Mouse (Mus musculus) megakaryocyte-erythroid progenitor cell, adult 5-6 weeks (primary cell): Measurements from ENCODE around the gene Rnf220. TPM values are rescaled to one million over a fixed set of nuclear protein-coding genes. Genes with fewer than 3 reads are reported as not detected.

Experiments used
- ATAC-seq: replicated peaks from 2 replicates; pipeline ENCODE4 v1.8.0; 2016; ENCODE audit warnings: mild to moderate bottlenecking, inconsistent platforms; ENCODE audit not compliant: severe bottlenecking, poor library complexity, low FRiP score, low TSS enrichment
- total RNA-seq, 2 experiments: library from RNA; stranded (forward) in 1 of 2; stranded (reverse) in 1 of 2; fragments of 200-1000, 215-1000 nt in 1 of 2; fragments of >200 nt in 1 of 2; fragmentation: Nextera tagmentation in 1 of 2; gene quantifications; 2 replicates each; pipeline ENCODE4 v1.2.3; 2014 to 2017

Gene Rnf220
- total RNA-seq, 2 experiments from 2014 or later: 73.2 to 145 TPM

DNA sequence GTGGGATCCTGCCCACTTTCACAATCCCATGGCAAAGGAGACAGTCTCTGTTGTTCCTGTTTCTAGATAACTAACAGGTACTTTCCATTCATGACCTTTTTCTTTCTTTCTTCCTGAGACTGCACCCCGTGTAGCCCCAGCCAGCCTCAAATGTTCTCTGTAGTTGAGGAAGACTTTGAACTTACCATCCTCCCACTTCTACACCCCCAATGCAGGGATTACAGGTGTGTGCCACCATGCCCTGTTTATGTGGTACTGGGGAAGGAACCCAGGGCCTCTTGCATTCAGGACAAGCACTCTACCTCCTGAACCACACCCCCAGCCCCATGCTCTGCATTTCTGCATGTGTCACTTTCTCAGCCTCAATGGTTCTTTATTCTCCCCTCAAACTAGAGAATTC lies 47.7 kb downstream of the Rnf220 start:
- no peak for ATAC-seq

DNA sequence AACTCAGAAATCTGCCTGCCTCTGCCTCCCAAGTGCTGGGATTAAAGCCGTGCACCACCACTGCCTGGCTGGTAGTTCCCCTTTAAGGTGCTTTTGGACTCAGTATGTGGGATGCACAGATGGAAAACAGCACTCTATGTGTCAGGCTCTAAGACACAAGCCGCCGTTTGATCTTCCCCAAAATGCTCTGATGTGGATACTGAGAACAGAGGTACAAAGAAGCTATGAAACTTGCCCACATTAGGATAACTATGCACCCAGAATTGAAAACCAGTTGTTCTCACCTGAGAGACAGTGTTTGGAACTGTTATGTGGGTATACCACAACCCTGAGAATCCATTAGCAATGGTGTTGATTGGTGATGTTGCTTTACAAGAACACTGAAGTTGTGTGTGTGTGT lies 48.9 kb downstream of the Rnf220 start:
- no peak for ATAC-seq

GRCm38 (mm10) chr4:117445516-117446207 lies 51.2 kb downstream of the Rnf220 start:
- ATAC-seq: no peak

- ATAC-seq: no peak
Observed at GRCm38 (mm10) chr4:117438919-117439318, 57.9 kb downstream of the Rnf220 start.

DNA sequence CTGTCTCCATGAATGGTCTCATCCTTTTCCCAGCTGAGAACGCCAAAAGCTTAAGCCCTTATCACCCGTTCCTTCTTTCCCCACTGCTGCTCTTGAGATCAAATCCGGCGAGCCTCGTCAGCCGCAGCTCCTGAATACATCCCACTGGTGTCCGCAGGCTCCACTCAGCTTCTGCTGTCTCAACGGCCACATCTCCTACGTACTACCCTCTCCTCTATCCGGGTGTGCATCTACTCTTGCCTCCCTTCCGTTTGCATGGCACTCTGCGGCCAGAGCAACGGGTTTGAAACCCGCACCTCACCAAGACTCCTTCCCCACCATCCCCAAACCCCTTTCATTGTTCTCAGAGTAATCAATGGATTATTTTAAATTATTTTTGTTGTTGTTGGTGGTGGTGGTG lies 58.8 kb downstream of the Rnf220 start:
- no peak for ATAC-seq

DNA sequence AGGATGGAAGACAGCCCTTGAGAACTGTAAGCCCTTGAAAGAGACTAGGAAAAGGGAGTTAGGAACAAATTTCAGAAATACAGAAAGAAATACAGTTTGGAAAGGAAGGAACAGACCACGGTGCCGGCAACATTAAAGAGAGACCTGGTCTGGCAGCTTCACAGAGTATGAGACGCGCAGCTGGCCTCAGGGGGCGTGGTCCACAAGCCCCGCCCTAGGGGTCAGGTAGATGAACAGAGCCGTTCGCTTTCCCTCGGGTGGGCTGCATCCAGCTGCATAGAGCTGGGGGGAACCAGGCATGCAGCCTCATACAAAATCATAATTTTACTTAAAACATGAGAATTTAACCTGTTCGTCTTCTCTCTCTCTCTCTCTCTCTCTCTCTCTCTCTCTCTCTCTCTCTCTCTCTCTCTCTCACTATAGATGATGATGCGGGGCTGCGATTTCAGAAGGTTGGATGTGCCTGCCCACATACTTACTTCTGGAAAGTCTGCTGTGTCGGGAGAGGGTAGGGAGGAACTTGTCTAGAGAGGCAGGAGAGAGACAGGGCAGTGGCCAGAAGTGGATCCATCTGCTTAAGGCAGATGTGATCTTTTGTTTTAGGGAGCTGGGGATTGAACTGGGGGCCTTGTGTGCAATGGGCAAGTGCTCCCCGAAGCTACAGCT lies 59.7 kb downstream of the Rnf220 start:
- 0 out of 2 replicates have a peak, but pooled peaks have one; percentile 37 for ATAC-seq

- no peak for ATAC-seq
Observed at GRCm38 (mm10) chr4:117434336-117434735, 62.5 kb downstream of the Rnf220 start.

GRCm38 (mm10) chr4:117429604-117430003 lies 67.2 kb downstream of the Rnf220 start:
- ATAC-seq: no peak

GRCm38 (mm10) chr4:117427540-117427939 lies 69.3 kb downstream of the Rnf220 start:
- peak; percentile 93 for ATAC-seq

GRCm38 (mm10) chr4:117421077-117421476 lies 75.8 kb downstream of the Rnf220 start:
- ATAC-seq: no peak

DNA sequence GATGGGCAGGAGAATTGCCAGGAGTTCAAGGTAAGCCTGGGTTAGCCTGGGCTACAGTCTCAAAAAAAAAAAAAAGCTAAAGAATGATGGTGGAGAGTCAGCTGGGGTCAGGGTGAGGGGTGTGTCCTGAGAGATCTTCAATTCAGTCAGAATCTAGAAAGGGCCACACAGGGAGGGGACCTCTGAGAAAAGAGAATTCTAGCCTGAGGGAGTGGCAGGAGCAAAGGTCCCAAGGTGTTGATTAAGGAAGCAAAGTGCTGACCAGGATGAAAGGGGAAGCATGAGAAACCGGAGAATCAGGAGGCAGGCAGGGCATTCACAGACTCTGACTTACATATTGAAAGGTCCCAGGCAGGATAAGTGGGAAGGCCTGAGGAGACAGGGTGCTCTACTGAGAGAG lies 80.0 kb downstream of the Rnf220 start:
- ATAC-seq: no peak

GRCm38 (mm10) chr4:117410049-117410410 lies 86.8 kb downstream of the Rnf220 start:
- ATAC-seq: no peak

DNA sequence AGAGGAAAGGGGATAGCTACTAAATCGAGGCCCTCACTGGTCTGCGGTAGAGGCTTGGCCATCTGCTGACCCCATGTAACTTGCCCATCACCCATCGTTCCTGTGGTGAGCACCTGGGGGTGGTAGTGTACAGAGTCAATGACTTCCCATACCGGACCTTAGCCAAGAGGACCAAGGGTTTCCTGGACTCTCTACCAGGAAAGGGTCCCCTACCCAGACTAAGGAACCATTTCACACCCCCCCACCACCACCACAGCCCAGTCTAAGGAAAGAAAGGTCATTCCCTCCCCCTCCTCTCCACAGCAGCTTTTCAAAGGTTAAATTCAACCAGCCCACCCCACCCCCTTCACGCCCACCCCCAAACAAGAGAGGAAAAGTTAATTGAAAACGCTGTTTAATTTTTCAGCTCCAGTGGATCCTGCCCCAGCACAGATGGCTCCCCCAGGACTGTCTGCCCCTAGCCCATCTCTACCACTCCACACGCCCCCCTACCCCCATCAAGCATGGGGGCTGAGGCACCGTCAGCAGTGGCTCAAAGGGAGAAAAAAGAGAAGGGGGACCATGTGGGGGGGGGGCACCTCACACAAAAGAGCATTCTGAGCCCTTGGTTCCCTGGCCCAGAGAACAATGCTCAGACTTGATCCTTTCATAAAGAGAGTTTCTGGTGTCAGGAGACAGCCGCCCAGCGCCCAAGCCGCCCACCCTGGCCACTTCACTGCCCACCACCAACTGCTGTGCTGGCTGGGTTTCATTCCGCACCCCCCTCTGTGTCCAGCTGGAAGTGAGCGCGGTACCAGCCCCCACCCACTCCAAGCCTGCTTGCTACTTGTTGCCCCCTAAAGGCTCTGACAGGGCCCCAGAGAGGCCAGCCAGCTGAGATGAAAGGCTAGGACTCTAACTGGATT lies 87.5 kb downstream of the Rnf220 start:
- no peak for ATAC-seq

DNA sequence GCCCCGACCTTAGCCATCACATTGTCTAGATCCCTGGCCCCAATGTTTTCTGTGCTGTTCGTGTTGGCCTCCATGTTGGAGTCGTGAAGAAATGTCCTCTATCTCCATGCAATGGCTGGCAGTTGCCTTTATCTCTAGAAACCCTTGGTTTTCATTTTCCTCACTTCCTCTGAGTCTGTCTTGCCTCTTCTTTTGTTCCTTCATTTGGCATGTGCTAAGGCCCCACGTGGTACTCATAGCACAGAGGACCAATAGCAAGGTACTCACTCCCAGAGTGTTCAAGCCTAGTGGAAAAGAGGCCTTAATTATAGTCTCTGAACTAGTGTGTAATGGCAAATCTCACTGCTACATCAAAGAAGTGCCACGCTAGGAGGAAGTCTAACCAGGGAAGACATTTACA lies 88.9 kb downstream of the Rnf220 start:
- no peak for ATAC-seq

DNA sequence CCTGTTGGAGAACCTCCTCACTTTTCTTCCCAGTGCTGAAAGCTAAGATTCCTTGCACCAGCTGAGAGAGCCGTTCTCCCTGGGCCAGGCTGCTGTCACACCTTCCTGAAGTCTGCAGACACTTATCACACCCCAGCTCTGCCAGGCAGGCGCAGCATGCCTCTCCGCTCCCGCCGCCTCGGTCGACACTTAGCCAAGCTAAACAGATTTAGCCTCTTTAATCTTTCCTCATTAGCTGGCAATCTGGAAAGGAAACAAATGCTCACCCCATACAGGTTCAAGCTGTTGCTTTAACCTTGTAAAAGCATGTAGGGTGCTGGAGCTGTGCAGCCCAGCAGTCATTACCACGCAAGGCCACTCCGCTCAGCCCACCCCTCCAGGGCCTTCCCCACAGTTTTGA lies 90.9 kb downstream of the Rnf220 start:
- ATAC-seq: no peak

DNA sequence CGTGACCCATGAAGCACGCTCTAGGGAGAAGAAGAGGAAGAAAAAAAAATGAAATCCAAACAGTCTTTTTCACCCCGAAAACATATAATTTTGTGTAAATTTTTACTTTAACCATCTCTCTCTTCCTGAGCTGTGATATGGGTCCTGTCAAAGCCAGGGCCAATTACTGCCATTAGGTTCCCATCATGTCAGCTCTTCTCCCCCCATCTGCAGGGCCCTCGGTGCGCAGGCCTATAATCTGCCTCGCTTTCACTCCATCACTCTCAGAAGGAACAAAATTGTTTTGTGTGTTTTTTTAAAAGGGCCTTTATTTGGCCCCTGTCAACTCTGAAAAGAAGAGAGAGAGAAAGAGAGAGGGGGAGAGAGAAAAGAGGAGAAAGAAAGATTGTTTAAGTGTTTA lies 91.6 kb downstream of the Rnf220 start:
- ATAC-seq: no peak

DNA sequence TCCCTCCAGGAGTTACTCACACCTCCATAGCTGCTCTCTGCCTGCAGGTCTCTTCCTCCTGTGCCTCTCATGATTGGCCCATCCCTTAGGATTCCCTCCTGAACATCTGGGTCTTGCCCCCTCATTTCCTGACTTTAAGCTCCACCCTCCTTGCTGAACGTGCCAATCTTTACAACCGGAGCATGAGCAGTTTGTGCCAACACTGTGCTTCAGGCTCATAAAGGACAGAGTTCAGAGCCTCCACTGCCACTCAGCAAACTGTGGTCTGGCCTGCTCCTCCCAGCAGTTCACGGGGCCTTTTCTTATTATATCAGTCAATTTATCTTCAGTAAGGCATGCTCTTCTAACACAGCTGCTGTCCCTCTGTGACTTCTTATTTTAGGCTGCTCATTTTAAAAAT lies 93.4 kb downstream of the Rnf220 start:
- no peak for ATAC-seq

DNA sequence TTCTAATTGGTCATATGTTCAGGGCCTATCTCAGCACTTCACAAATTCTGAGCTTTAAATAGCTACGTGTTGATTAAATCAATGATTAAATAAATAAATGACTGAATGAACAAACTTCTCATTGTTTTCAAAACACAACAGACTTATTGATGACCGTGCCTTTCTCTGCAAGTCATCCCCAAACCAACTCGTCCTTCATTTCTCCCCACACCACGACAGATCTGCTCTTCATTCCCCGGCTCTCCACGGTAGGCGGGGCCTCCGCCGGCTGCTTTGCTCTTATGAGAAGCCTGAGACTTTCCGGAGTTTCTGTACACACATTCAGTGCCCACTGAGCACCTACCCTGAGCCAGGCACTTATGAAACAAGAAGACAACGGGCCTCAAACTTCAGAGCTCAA lies 99.7 kb downstream of the Rnf220 start:
- ATAC-seq: no peak

GRCm38 (mm10) chr4:117393027-117393426 lies 103.8 kb downstream of the Rnf220 start:
- ATAC-seq: no peak

DNA sequence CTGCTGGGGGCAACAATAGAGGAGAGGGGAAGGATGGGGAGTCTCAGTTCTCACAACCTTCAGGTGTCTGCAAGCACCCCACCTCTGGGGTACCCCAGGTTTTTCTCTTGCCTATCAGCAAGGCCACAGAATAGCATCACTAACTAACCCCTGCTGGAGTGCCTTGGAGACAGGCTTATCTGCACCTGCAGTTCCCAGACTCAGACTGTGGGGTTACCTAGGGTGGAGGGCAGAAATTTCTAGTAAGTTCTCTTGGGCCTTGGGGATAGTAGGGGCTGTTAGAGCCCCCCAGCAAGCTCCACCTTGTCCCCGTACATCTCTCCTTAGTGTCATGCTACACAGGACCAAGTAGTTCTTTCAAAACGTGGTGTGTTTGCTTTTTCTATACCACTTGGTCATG lies 104.5 kb downstream of the Rnf220 start:
- ATAC-seq: peak; percentile 70
